In the genomic region with DNA sequence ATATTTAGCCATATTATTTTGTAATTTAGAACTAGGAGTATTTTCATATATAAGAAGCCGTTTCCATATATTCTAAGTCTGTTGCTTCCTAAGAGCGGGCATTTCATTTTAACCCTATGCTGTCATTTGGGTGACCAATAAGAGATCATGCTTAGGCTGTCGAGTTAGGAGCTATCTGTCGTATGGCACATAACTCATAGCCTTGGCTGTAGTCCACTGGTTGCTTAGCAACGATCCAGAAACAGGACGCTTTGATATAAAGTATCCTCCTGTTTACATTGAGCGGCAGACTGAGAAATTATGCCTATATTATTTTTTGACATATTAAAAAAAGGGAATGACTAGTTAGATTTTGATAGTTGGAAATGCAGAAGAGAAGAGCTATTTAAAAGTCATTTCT, we compare ENCODE assay signal across 26 mouse cellular contexts. TPM values are rescaled to one million over a fixed set of nuclear protein-coding genes. Genes with fewer than 3 reads are reported as not detected.
DNase-seq lines count a peak whose midpoint lies in the region; ATAC-seq and TF ChIP-seq lines count a peak whose summit lies in the region.
"Had no signal": no experiment of that assay in that cellular context is flagged by ENCODE, and none has a peak within 500 bp of the region (broad histone marks: within the 10 kb centered on the region; RNA-seq: fewer than 3 reads in every experiment).

No protein-coding gene starts in this region.

- no peak for TF ChIP-seq CTCF in lung, embryonic 14.5 days (IDR thresholded peaks at IDR 0.05; ENCODE audit: low read depth)
- no peak for TF ChIP-seq CTCF in lung, postnatal 0 days (IDR thresholded peaks at IDR 0.05)

- no peak overlapping the region for H3K27ac ChIP-seq in embryonic facial prominence, embryonic 14.5 days (replicated peaks; ENCODE audit: low read depth, low read length)
- H3K27ac ChIP-seq in embryonic facial prominence, embryonic 10.5 days (replicated peaks) = no peak overlapping the region
- H3K27ac ChIP-seq in lung, embryonic 14.5 days (ENCODE audit: low read depth) = no peak overlapping the region
- H3K27ac ChIP-seq in lung, postnatal 0 days (ENCODE audit: low read length) = no peak overlapping the region
- H3K27ac ChIP-seq: embryonic facial prominence, embryonic 15.5 days; forebrain, embryonic 13.5 days; gastrocnemius, adult 2 months; hindbrain, embryonic 12.5 days; hindbrain, embryonic 15.5 days had no signal

- no peak overlapping the region for H3K4me2 ChIP-seq in embryonic facial prominence, embryonic 14.5 days (ENCODE audit: low read depth, low read length)
- H3K4me2 ChIP-seq in lung, embryonic 14.5 days = no peak overlapping the region
- no peak overlapping the region for H3K4me2 ChIP-seq in lung, postnatal 0 days (replicated peaks; ENCODE audit: low read depth, low read length)
- H3K4me2 ChIP-seq: embryonic facial prominence, embryonic 15.5 days; forebrain, embryonic 13.5 days; heart, embryonic 11.5 days; hindbrain, embryonic 12.5 days; hindbrain, embryonic 15.5 days had no signal

- ATAC-seq in embryonic facial prominence, embryonic 14.5 days (ENCODE audit: low read depth) = no peak
- peak; percentile 73; the same call in 1 of the 2 replicates for ATAC-seq in lung, embryonic 14.5 days (ENCODE audit: insufficient read depth)
- ATAC-seq in lung, postnatal 0 days = no peak
- ATAC-seq in erythroid progenitor cell, adult 5-6 weeks (replicated peaks; ENCODE audit: low FRiP score, poor library complexity, severe bottlenecking) = no peak
- ATAC-seq: forebrain, embryonic 13.5 days; forebrain, postnatal 0 days; intestine, postnatal 0 days had no signal

- TF ChIP-seq EP300 in lung, postnatal 0 days (IDR thresholded peaks at IDR 0.05) = no peak

- H3K27me3 ChIP-seq in embryonic facial prominence, embryonic 14.5 days (replicated peaks; ENCODE audit: control insufficient read depth, insufficient read depth, low read length) = no peaks in the 10 kb centered on the region
- no peaks in the 10 kb centered on the region for H3K27me3 ChIP-seq in embryonic facial prominence, embryonic 10.5 days (replicated peaks; ENCODE audit: low read depth, poor library complexity, severe bottlenecking)
- H3K27me3 ChIP-seq in lung, embryonic 14.5 days (ENCODE audit: insufficient read depth, low read length) = no peaks in the 10 kb centered on the region
- no peaks in the 10 kb centered on the region for H3K27me3 ChIP-seq in lung, postnatal 0 days (replicated peaks; ENCODE audit: insufficient read depth, low read length)
- H3K27me3 ChIP-seq: CH12.LX; embryonic facial prominence, embryonic 15.5 days; forebrain, embryonic 13.5 days; hindbrain, embryonic 12.5 days; hindbrain, embryonic 15.5 days had no signal

- no peak overlapping the region for H3K4me3 ChIP-seq in embryonic facial prominence, embryonic 14.5 days (ENCODE audit: low read depth, low read length)
- no peak overlapping the region for H3K4me3 ChIP-seq in embryonic facial prominence, embryonic 10.5 days
- H3K4me3 ChIP-seq in lung, embryonic 14.5 days (ENCODE audit: low read depth, low read length) = no peak overlapping the region
- no peak overlapping the region for H3K4me3 ChIP-seq in lung, postnatal 0 days (ENCODE audit: low read depth, low read length)
- H3K4me3 ChIP-seq: embryonic facial prominence, embryonic 15.5 days; forebrain, embryonic 13.5 days; gastrocnemius, adult 2 months; hindbrain, embryonic 12.5 days; hindbrain, embryonic 15.5 days had no signal

- H3K36me3 ChIP-seq in embryonic facial prominence, embryonic 14.5 days (ENCODE audit: control insufficient read depth, insufficient read depth, low read length) = peaks cover 56% of the 10 kb centered on the region
- H3K36me3 ChIP-seq in embryonic facial prominence, embryonic 10.5 days (replicated peaks) = peaks cover 72% of the 10 kb centered on the region
- H3K36me3 ChIP-seq in lung, embryonic 14.5 days (ENCODE audit: insufficient read depth) = peaks cover 46% of the 10 kb centered on the region
- no peaks in the 10 kb centered on the region; the same call in 1 of the 2 replicates for H3K36me3 ChIP-seq in lung, postnatal 0 days (ENCODE audit: insufficient read depth, low read length)

- H3K9ac ChIP-seq in embryonic facial prominence, embryonic 14.5 days (ENCODE audit: low read depth, low read length) = no peak overlapping the region
- H3K9ac ChIP-seq in lung, embryonic 14.5 days = no peak overlapping the region
- no peak overlapping the region for H3K9ac ChIP-seq in lung, postnatal 0 days (replicated peaks; ENCODE audit: low read depth)
- H3K9ac ChIP-seq: embryonic facial prominence, embryonic 15.5 days; forebrain, embryonic 13.5 days; forebrain, postnatal 0 days; hindbrain, embryonic 12.5 days; hindbrain, embryonic 15.5 days had no signal

- 80% methylated on average over 7 of the region's 7 CpGs for WGBS in embryonic facial prominence, embryonic 14.5 days
- 93% methylated on average over 7 of the region's 7 CpGs for WGBS in embryonic facial prominence, embryonic 10.5 days
- 49% methylated on average over 7 of the region's 7 CpGs for WGBS in lung, embryonic 14.5 days
- WGBS in lung, postnatal 0 days = 51% methylated on average over 7 of the region's 7 CpGs

- no peaks in the 10 kb centered on the region for H3K9me3 ChIP-seq in embryonic facial prominence, embryonic 14.5 days (ENCODE audit: control insufficient read depth, low read length)
- H3K9me3 ChIP-seq in embryonic facial prominence, embryonic 10.5 days = no peaks in the 10 kb centered on the region
- H3K9me3 ChIP-seq in lung, embryonic 14.5 days (ENCODE audit: low read depth, low read length) = no peaks in the 10 kb centered on the region
- H3K9me3 ChIP-seq in lung, postnatal 0 days (ENCODE audit: low read length) = no peaks in the 10 kb centered on the region
- H3K9me3 ChIP-seq: embryonic facial prominence, embryonic 15.5 days; forebrain, embryonic 13.5 days; G1E; hindbrain, embryonic 12.5 days; hindbrain, embryonic 15.5 days had no signal

- H3K4me1 ChIP-seq in embryonic facial prominence, embryonic 14.5 days (ENCODE audit: control insufficient read depth, insufficient read depth, low read length) = no peaks in the 10 kb centered on the region
- H3K4me1 ChIP-seq in embryonic facial prominence, embryonic 10.5 days = peaks cover 10% of the 10 kb centered on the region
- H3K4me1 ChIP-seq in lung, embryonic 14.5 days (ENCODE audit: insufficient read depth) = no peaks in the 10 kb centered on the region
- no peaks in the 10 kb centered on the region for H3K4me1 ChIP-seq in lung, postnatal 0 days (ENCODE audit: insufficient read depth, low read depth, low read length)
- H3K4me1 ChIP-seq: embryonic facial prominence, embryonic 15.5 days; forebrain, embryonic 13.5 days; hindbrain, embryonic 12.5 days; hindbrain, embryonic 15.5 days had no signal

- peak; percentile 11 for DNase-seq in embryonic facial prominence, embryonic 14.5 days (ENCODE audit: low spot score)
- DNase-seq in embryonic facial prominence, embryonic 10.5 days (ENCODE audit: low spot score) = no peak
- peak; percentile 70 for DNase-seq in lung, embryonic 14.5 days
- DNase-seq in lung, postnatal 0 days (ENCODE audit: low spot score) = no peak
- peak; percentile 2 for DNase-seq in embryo, embryonic 10.5 days (ENCODE audit: low spot score)
- DNase-seq in urinary bladder, adult 18-20 months (ENCODE audit: low spot score in 2 of 2) = no peak
- DNase-seq: adrenal gland, adult 2 months; adrenal gland, postnatal 25 days; B cell, adult 2 months; cerebellum, adult 11 months; cerebellum, adult 2 months; cerebellum, adult 9-11 months; cerebellum, postnatal 25 days; forebrain, postnatal 0 days; gastrocnemius, adult 2 months; gastrocnemius, postnatal 14 days; heart, adult 11 months had no signal

RNA-seq across cellular contexts. Expression of gene Ubxn4, which starts 51.4 kb away (rescaled TPM):
- polyA plus RNA-seq in embryonic facial prominence, embryonic 14.5 days (2014; fragmentation: Nextera tagmentation; extraction: Ambion mirVana) = 66.8 and 67.8 TPM in 2 replicates
- polyA plus RNA-seq in embryonic facial prominence, embryonic 10.5 days (2016; fragmentation: Nextera tagmentation; extraction: Ambion mirVana) = 56.8 and 57.0 TPM in 2 replicates
- polyA plus RNA-seq in lung, embryonic 14.5 days (2014; fragmentation: Nextera tagmentation; extraction: Ambion mirVana) = 51.1 and 58.6 TPM in 2 replicates
- polyA plus RNA-seq in lung, postnatal 0 days (2015; fragmentation: Nextera tagmentation; extraction: Ambion mirVana) = 70.9 and 72.7 TPM in 2 replicates
- 10.1 and 13.4 TPM in 2 replicates for total RNA-seq in erythroid progenitor cell, adult 5-6 weeks (2015; ENCODE audit: low replicate concordance)
- total RNA-seq in erythroid progenitor cell, adult 5-6 weeks (2017; ENCODE audit: low replicate concordance) = 52.7 and 62.5 TPM in 2 replicates

Comparison
In these comparisons a context has a peak if more than half of its experiments do, and no peak if none do; other contexts are left out.
1. DNase-seq: peak in embryonic facial prominence, embryonic 14.5 days (single experiment), lung, embryonic 14.5 days (single experiment) and embryo, embryonic 10.5 days (single experiment); none in embryonic facial prominence, embryonic 10.5 days (single experiment), lung, postnatal 0 days (single experiment) and urinary bladder, adult 18-20 months (0 of 2).